Mouse (Mus musculus) stomach, postnatal 0 days (tissue): ENCODE measurements at regions not wholly inside any gene's neighbourhood (a gene's known extent, or its start where the extent isn't known, plus 50 kb on each side); places are given as distances from the start of the nearest gene placed in this dataset.

ENCODE experiments used
- ATAC-seq: fragments of 200-750 bp; cut with Nextera tagmentation; 2 replicates; pipeline ENCODE4 v1.8.0; 2017; ENCODE audit not compliant: low FRiP score, low TSS enrichment
- DNase-seq: peaks from one replicate; pipeline ENCODE4 v3.0.0-alpha.2; 2016; ENCODE audit warnings: low spot score
- H3K27ac ChIP-seq: fragments of 300-500 bp; sonication (generic); replicated peaks from 2 replicates; pipeline ENCODE4 v1.5.1; 2014; ENCODE audit warnings: mild to moderate bottlenecking, control low read depth
- H3K27me3 ChIP-seq: fragments of 300-500 bp; sonication (generic); 2 replicates; pipeline ENCODE4 v1.6.1; 2014; ENCODE audit warnings: low read length; ENCODE audit not compliant: control insufficient read depth, insufficient read depth
- H3K36me3 ChIP-seq: fragments of 300-500 bp; sonication (generic); 2 replicates; pipeline ENCODE4 v1.6.1; 2014; ENCODE audit warnings: low read length, mixed read lengths; ENCODE audit not compliant: control insufficient read depth, insufficient read depth
- H3K4me1 ChIP-seq: fragments of 300-500 bp; sonication (generic); replicated peaks from 2 replicates; pipeline ENCODE4 v1.6.1; 2014; ENCODE audit warnings: antibody characterized with exemption; ENCODE audit not compliant: control insufficient read depth, insufficient read depth
- H3K4me2 ChIP-seq: fragments of 300-500 bp; sonication (generic); replicated peaks from 2 replicates; pipeline ENCODE4 v1.6.1; 2014; ENCODE audit warnings: low read depth, mild to moderate bottlenecking, control low read depth, moderate library complexity
- H3K4me3 ChIP-seq: fragments of 300-500 bp; sonication (generic); 2 replicates; pipeline ENCODE4 v1.5.1; 2014; ENCODE audit warnings: low read depth, low read length, control low read depth
- H3K9ac ChIP-seq: fragments of 300-500 bp; sonication (generic); 2 replicates; pipeline ENCODE4 v1.6.1; 2014; ENCODE audit warnings: mild to moderate bottlenecking, low read length, control low read depth, mixed read lengths
- H3K9me3 ChIP-seq: fragments of 300-500 bp; sonication (generic); 2 replicates; pipeline ENCODE4 v1.6.1; 2016; ENCODE audit warnings: low read length; ENCODE audit not compliant: control insufficient read depth
- CTCF ChIP-seq: IDR thresholded peaks from 2 replicates; pipeline ENCODE4 v1.5.1; 2016; ENCODE audit warnings: antibody characterized with exemption, low read depth, mild to moderate bottlenecking, moderate library complexity
- EP300 ChIP-seq: optimal IDR thresholded peaks from 2 replicates; pipeline ENCODE3; 2016; ENCODE audit warnings: antibody characterized with exemption
- WGBS: fragments of 180-500 bp; shearing (Covaris S2); extraction: QIAGEN DNeasy Blood & Tissue Kit; methylation state at CpG from one replicate; pipeline ENCODE4 v1.1.7; 2014; 5-methylcytosine and 5-hydroxymethylcytosine counted together

GRCm38 (mm10) chr1:32858040-32858439 is 310.9 kb upstream of the Gm5415 start:
- H3K36me3 ChIP-seq: no peaks in the 10 kb centered on the region
- H3K9me3 ChIP-seq: no peaks in the 10 kb centered on the region
- DNase-seq (no peak), ATAC-seq (no peak)
- no peak for TF ChIP-seq EP300
- no peak for TF ChIP-seq CTCF
- WGBS: 74% methylated on average over 1 of the region's 1 CpGs
- no peak overlapping the region for H3K4me3 ChIP-seq
- H3K9ac ChIP-seq: no peak overlapping the region
- H3K27ac ChIP-seq: no peak overlapping the region
- no peaks in the 10 kb centered on the region for H3K27me3 ChIP-seq
- H3K4me1 ChIP-seq: no peaks in the 10 kb centered on the region
- H3K4me2 ChIP-seq: no peak overlapping the region
